Mouse (Mus musculus): Measurements from ENCODE around the gene Acss1. TPM values are rescaled to one million over a fixed set of nuclear protein-coding genes. Genes with fewer than 3 reads are reported as not detected.

Acss1 gene
- total and polyA plus RNA-seq, 2 experiments from 2014 or later, result 14.1 to 17.8 TPM

- Histone ChIP-seq H3K27me3 (ENCODE audit: insufficient read depth, low read length) (no peaks in the 10 kb centered on the region), H3K9ac (no peak overlapping the region), H3K9me3 (ENCODE audit: low read length) (no peaks in the 10 kb centered on the region), H3K4me2 (ENCODE audit: low read depth) (no peak overlapping the region), H3K4me1 (ENCODE audit: insufficient read depth) (no peaks in the 10 kb centered on the region), H3K27ac (ENCODE audit: low read depth, low read length) (no peak overlapping the region), H3K36me3 (ENCODE audit: insufficient read depth) (no peaks in the 10 kb centered on the region), H3K4me3 (ENCODE audit: low read depth, low read length) (no peak overlapping the region)
- WGBS, result 81% methylated on average over 11 of the region's 11 CpGs
- 0 out of 2 replicates have a peak, but pooled peaks have one; percentile 10 for ATAC-seq
- no peak for DNase-seq
- TF ChIP-seq CTCF (IDR thresholded peaks at IDR 0.05; ENCODE audit: low read depth), result no peak
Measured at GRCm38 (mm10) chr2:150673929-150674328, 5.6 kb upstream of the Acss1 start.

GRCm38 (mm10) chr2:150671609-150672290 lies 3.5 kb upstream of the Acss1 start:
- ATAC-seq (no peak), DNase-seq (peak; percentile 33)
- no peaks in the 10 kb centered on the region for H3K36me3 ChIP-seq (ENCODE audit: insufficient read depth)
- no peaks in the 10 kb centered on the region for H3K27me3 ChIP-seq (ENCODE audit: insufficient read depth, low read length)
- H3K9ac ChIP-seq, result no peak overlapping the region
- H3K4me3 ChIP-seq (ENCODE audit: low read depth, low read length), result no peak overlapping the region
- WGBS, result 76% methylated on average over 8 of the region's 8 CpGs
- H3K4me1 ChIP-seq (ENCODE audit: insufficient read depth), result peaks cover 8% of the 10 kb centered on the region; the same call in 1 of the 2 replicates
- no peak overlapping the region for H3K4me2 ChIP-seq (ENCODE audit: low read depth)
- H3K9me3 ChIP-seq (ENCODE audit: low read length), result no peaks in the 10 kb centered on the region
- H3K27ac ChIP-seq (ENCODE audit: low read depth, low read length), result no peak overlapping the region
- TF ChIP-seq CTCF (IDR thresholded peaks at IDR 0.05; ENCODE audit: low read depth), result no peak

- ATAC-seq (no peak), DNase-seq (no peak)
- Histone ChIP-seq H3K4me2 (ENCODE audit: low read depth) (no peak overlapping the region), H3K27me3 (ENCODE audit: insufficient read depth, low read length) (no peaks in the 10 kb centered on the region), H3K36me3 (ENCODE audit: insufficient read depth) (no peaks in the 10 kb centered on the region), H3K9me3 (ENCODE audit: low read length) (no peaks in the 10 kb centered on the region), H3K4me3 (ENCODE audit: low read depth, low read length) (no peak overlapping the region), H3K9ac (no peak overlapping the region), H3K4me1 (ENCODE audit: insufficient read depth) (peaks cover 9% of the 10 kb centered on the region; the same call in 1 of the 2 replicates), H3K27ac (ENCODE audit: low read depth, low read length) (no peak overlapping the region)
- no peak for TF ChIP-seq CTCF (IDR thresholded peaks at IDR 0.05; ENCODE audit: low read depth)
- WGBS, result 95% methylated on average over 1 of the region's 1 CpGs
Measured at GRCm38 (mm10) chr2:150670926-150671325, 2.6 kb upstream of the Acss1 start.

GRCm38 (mm10) chr2:150669454-150670045 lies 1.2 kb upstream of the Acss1 start:
- WGBS, result 72% methylated on average over 2 of the region's 2 CpGs
- no peak for ATAC-seq
- H3K9me3 ChIP-seq (ENCODE audit: low read length), result no peaks in the 10 kb centered on the region
- no peak overlapping the region for H3K4me3 ChIP-seq (ENCODE audit: low read depth, low read length)
- no peak overlapping the region for H3K9ac ChIP-seq
- no peaks in the 10 kb centered on the region for H3K27me3 ChIP-seq (ENCODE audit: insufficient read depth, low read length)
- H3K4me1 ChIP-seq (ENCODE audit: insufficient read depth), result peaks cover 9% of the 10 kb centered on the region; the same call in 1 of the 2 replicates
- no peak overlapping the region for H3K4me2 ChIP-seq (ENCODE audit: low read depth)
- DNase-seq, result no peak
- no peak for TF ChIP-seq CTCF (IDR thresholded peaks at IDR 0.05; ENCODE audit: low read depth)
- H3K27ac ChIP-seq (ENCODE audit: low read depth, low read length), result no peak overlapping the region
- H3K36me3 ChIP-seq (ENCODE audit: insufficient read depth), result no peaks in the 10 kb centered on the region

- WGBS, result 90% methylated on average over 5 of the region's 5 CpGs
- Histone ChIP-seq H3K9ac (no peak overlapping the region), H3K27me3 (ENCODE audit: insufficient read depth, low read length) (no peaks in the 10 kb centered on the region), H3K4me2 (ENCODE audit: low read depth) (no peak overlapping the region), H3K27ac (ENCODE audit: low read depth, low read length) (no peak overlapping the region; the same call in 1 of the 2 replicates), H3K4me1 (ENCODE audit: insufficient read depth) (peaks cover 15% of the 10 kb centered on the region; the same call in 1 of the 2 replicates), H3K9me3 (ENCODE audit: low read length) (no peaks in the 10 kb centered on the region), H3K4me3 (ENCODE audit: low read depth, low read length) (no peak overlapping the region), H3K36me3 (ENCODE audit: insufficient read depth) (no peaks in the 10 kb centered on the region)
- no peak for DNase-seq
- no peak for TF ChIP-seq CTCF (IDR thresholded peaks at IDR 0.05; ENCODE audit: low read depth)
- no peak for ATAC-seq
Measured at GRCm38 (mm10) chr2:150668956-150669355, 656 bp upstream of the Acss1 start.

GRCm38 (mm10) chr2:150667065-150667819 lies 1.1 kb downstream of the Acss1 start:
- H3K4me3 ChIP-seq (ENCODE audit: low read depth, low read length), result peak overlapping the region; percentile 66
- peaks cover 20% of the 10 kb centered on the region; the same call in 1 of the 2 replicates for H3K4me1 ChIP-seq (ENCODE audit: insufficient read depth)
- TF ChIP-seq CTCF (IDR thresholded peaks at IDR 0.05; ENCODE audit: low read depth), result no peak
- no peaks in the 10 kb centered on the region for H3K9me3 ChIP-seq (ENCODE audit: low read length)
- H3K36me3 ChIP-seq (ENCODE audit: insufficient read depth), result no peaks in the 10 kb centered on the region
- 3% methylated on average over 17 of the region's 17 CpGs for WGBS
- DNase-seq (peak; percentile 58), ATAC-seq (peak; percentile 60)
- H3K27me3 ChIP-seq (ENCODE audit: insufficient read depth, low read length), result no peaks in the 10 kb centered on the region
- peak overlapping the region; percentile 93 for H3K4me2 ChIP-seq (ENCODE audit: low read depth)
- peak overlapping the region; percentile 60 for H3K9ac ChIP-seq
- H3K27ac ChIP-seq (ENCODE audit: low read depth, low read length), result peak overlapping the region; percentile 69
